Mouse (Mus musculus): Measurements from ENCODE around the gene Gm45837. TPM values are rescaled to one million over a fixed set of nuclear protein-coding genes. Genes with fewer than 3 reads are reported as not detected.
"Not testable (repeated sequence)": the region's sequence is repeated elsewhere in the genome, so short reads cannot be mapped to it uniquely, and the experiment has no call there.

Gm45837 gene
- polyA plus RNA-seq, 1 experiment from 2014 or later, result not detected

- Histone ChIP-seq H3K4me1 (replicated peaks; ENCODE audit: control insufficient read depth, insufficient read depth, low read length) (no peaks in the 10 kb centered on the region), H3K4me2 (replicated peaks; ENCODE audit: low read depth, low read length) (no peak overlapping the region), H3K36me3 (ENCODE audit: control insufficient read depth, insufficient read depth, low read length) (no peaks in the 10 kb centered on the region), H3K27ac (ENCODE audit: low read depth, low read length) (no peak overlapping the region), H3K9me3 (ENCODE audit: control insufficient read depth, low read length) (no peaks in the 10 kb centered on the region), H3K4me3 (ENCODE audit: low read depth, low read length) (no peak overlapping the region), H3K9ac (ENCODE audit: low read depth, low read length) (no peak overlapping the region), H3K27me3 (ENCODE audit: control insufficient read depth, insufficient read depth, low read length) (no peaks in the 10 kb centered on the region)
- ATAC-seq (ENCODE audit: low FRiP score) (no peak), DNase-seq (ENCODE audit: low spot score) (no peak)
- WGBS, result 77% methylated on average over 5 of the region's 5 CpGs
Measured at GRCm38 (mm10) chr7:101540684-101541083, 130.0 kb downstream of the Gm45837 start.

GRCm38 (mm10) chr7:101541132-101541531 is 130.4 kb downstream of the Gm45837 start:
- Histone ChIP-seq H3K36me3 (ENCODE audit: control insufficient read depth, insufficient read depth, low read length) (no peaks in the 10 kb centered on the region), H3K4me3 (ENCODE audit: low read depth, low read length) (no peak overlapping the region), H3K4me1 (replicated peaks; ENCODE audit: control insufficient read depth, insufficient read depth, low read length) (no peaks in the 10 kb centered on the region), H3K4me2 (replicated peaks; ENCODE audit: low read depth, low read length) (no peak overlapping the region), H3K9me3 (ENCODE audit: control insufficient read depth, low read length) (no peaks in the 10 kb centered on the region), H3K27me3 (ENCODE audit: control insufficient read depth, insufficient read depth, low read length) (no peaks in the 10 kb centered on the region), H3K9ac (ENCODE audit: low read depth, low read length) (no peak overlapping the region), H3K27ac (ENCODE audit: low read depth, low read length) (no peak overlapping the region)
- ATAC-seq (ENCODE audit: low FRiP score) (no peak), DNase-seq (ENCODE audit: low spot score) (peak; percentile 83)
- 8% methylated on average over 11 of the region's 11 CpGs for WGBS

GRCm38 (mm10) chr7:101541734-101542133 is 131.0 kb downstream of the Gm45837 start:
- no peak overlapping the region for H3K4me3 ChIP-seq (ENCODE audit: low read depth, low read length)
- H3K9me3 ChIP-seq (ENCODE audit: control insufficient read depth, low read length), result no peaks in the 10 kb centered on the region
- DNase-seq (ENCODE audit: low spot score) (no peak), ATAC-seq (ENCODE audit: low FRiP score) (no peak)
- no peak overlapping the region for H3K9ac ChIP-seq (ENCODE audit: low read depth, low read length)
- no peak overlapping the region for H3K4me2 ChIP-seq (replicated peaks; ENCODE audit: low read depth, low read length)
- H3K27ac ChIP-seq (ENCODE audit: low read depth, low read length), result no peak overlapping the region
- no peaks in the 10 kb centered on the region for H3K27me3 ChIP-seq (ENCODE audit: control insufficient read depth, insufficient read depth, low read length)
- no peaks in the 10 kb centered on the region for H3K36me3 ChIP-seq (ENCODE audit: control insufficient read depth, insufficient read depth, low read length)
- H3K4me1 ChIP-seq (replicated peaks; ENCODE audit: control insufficient read depth, insufficient read depth, low read length), result no peaks in the 10 kb centered on the region
- WGBS, result 76% methylated on average over 10 of the region's 10 CpGs

- no peak overlapping the region for H3K4me2 ChIP-seq (replicated peaks; ENCODE audit: low read depth, low read length)
- H3K4me1 ChIP-seq (replicated peaks; ENCODE audit: control insufficient read depth, insufficient read depth, low read length), result no peaks in the 10 kb centered on the region
- WGBS, result 89% methylated on average over 3 of the region's 3 CpGs
- no peaks in the 10 kb centered on the region for H3K36me3 ChIP-seq (ENCODE audit: control insufficient read depth, insufficient read depth, low read length)
- H3K9me3 ChIP-seq (ENCODE audit: control insufficient read depth, low read length), result no peaks in the 10 kb centered on the region
- H3K4me3 ChIP-seq (ENCODE audit: low read depth, low read length), result no peak overlapping the region
- H3K27ac ChIP-seq (ENCODE audit: low read depth, low read length), result no peak overlapping the region
- no peaks in the 10 kb centered on the region for H3K27me3 ChIP-seq (ENCODE audit: control insufficient read depth, insufficient read depth, low read length)
- no peak for ATAC-seq (ENCODE audit: low FRiP score)
- H3K9ac ChIP-seq (ENCODE audit: low read depth, low read length), result no peak overlapping the region
- no peak for DNase-seq (ENCODE audit: low spot score)
Measured at GRCm38 (mm10) chr7:101547651-101548050, 137.0 kb downstream of the Gm45837 start.

GRCm38 (mm10) chr7:101549266-101549665 is 138.6 kb downstream of the Gm45837 start:
- no peak for DNase-seq (ENCODE audit: low spot score)
- no peaks in the 10 kb centered on the region for H3K36me3 ChIP-seq (ENCODE audit: control insufficient read depth, insufficient read depth, low read length)
- 86% methylated on average over 3 of the region's 3 CpGs for WGBS
- ATAC-seq (ENCODE audit: low FRiP score), result no peak
- H3K27ac ChIP-seq (ENCODE audit: low read depth, low read length), result no peak overlapping the region
- H3K4me3 ChIP-seq (ENCODE audit: low read depth, low read length), result no peak overlapping the region
- no peaks in the 10 kb centered on the region for H3K4me1 ChIP-seq (replicated peaks; ENCODE audit: control insufficient read depth, insufficient read depth, low read length)
- no peaks in the 10 kb centered on the region for H3K27me3 ChIP-seq (ENCODE audit: control insufficient read depth, insufficient read depth, low read length)
- no peak overlapping the region for H3K9ac ChIP-seq (ENCODE audit: low read depth, low read length)
- no peak overlapping the region for H3K4me2 ChIP-seq (replicated peaks; ENCODE audit: low read depth, low read length)
- no peaks in the 10 kb centered on the region for H3K9me3 ChIP-seq (ENCODE audit: control insufficient read depth, low read length)

GRCm38 (mm10) chr7:101550686-101551485 is 140.2 kb downstream of the Gm45837 start:
- 73% methylated on average over 7 of the region's 7 CpGs for WGBS
- H3K4me3 ChIP-seq (ENCODE audit: low read depth, low read length), result no peak overlapping the region
- H3K4me1 ChIP-seq (replicated peaks; ENCODE audit: control insufficient read depth, insufficient read depth, low read length), result no peaks in the 10 kb centered on the region
- DNase-seq (ENCODE audit: low spot score), result no peak
- H3K9me3 ChIP-seq (ENCODE audit: control insufficient read depth, low read length), result no peaks in the 10 kb centered on the region
- ATAC-seq (ENCODE audit: low FRiP score), result no peak
- H3K27ac ChIP-seq (ENCODE audit: low read depth, low read length), result no peak overlapping the region
- H3K9ac ChIP-seq (ENCODE audit: low read depth, low read length), result no peak overlapping the region
- H3K36me3 ChIP-seq (ENCODE audit: control insufficient read depth, insufficient read depth, low read length), result no peaks in the 10 kb centered on the region
- no peaks in the 10 kb centered on the region for H3K27me3 ChIP-seq (ENCODE audit: control insufficient read depth, insufficient read depth, low read length)
- no peak overlapping the region for H3K4me2 ChIP-seq (replicated peaks; ENCODE audit: low read depth, low read length)

GRCm38 (mm10) chr7:101551530-101551929 is 140.8 kb downstream of the Gm45837 start:
- ATAC-seq (ENCODE audit: low FRiP score), result no peak
- no peak overlapping the region for H3K4me2 ChIP-seq (replicated peaks; ENCODE audit: low read depth, low read length)
- 96% methylated on average over 1 of the region's 1 CpGs for WGBS
- no peaks in the 10 kb centered on the region for H3K4me1 ChIP-seq (replicated peaks; ENCODE audit: control insufficient read depth, insufficient read depth, low read length)
- no peaks in the 10 kb centered on the region for H3K36me3 ChIP-seq (ENCODE audit: control insufficient read depth, insufficient read depth, low read length)
- no peak for DNase-seq (ENCODE audit: low spot score)
- H3K27me3 ChIP-seq (ENCODE audit: control insufficient read depth, insufficient read depth, low read length), result no peaks in the 10 kb centered on the region
- no peak overlapping the region for H3K9ac ChIP-seq (ENCODE audit: low read depth, low read length)
- no peak overlapping the region for H3K27ac ChIP-seq (ENCODE audit: low read depth, low read length)
- no peaks in the 10 kb centered on the region for H3K9me3 ChIP-seq (ENCODE audit: control insufficient read depth, low read length)
- no peak overlapping the region for H3K4me3 ChIP-seq (ENCODE audit: low read depth, low read length)

- not testable (repeated sequence) for H3K4me1 ChIP-seq (replicated peaks; ENCODE audit: control insufficient read depth, insufficient read depth, low read length); DNase-seq (ENCODE audit: low spot score); H3K9me3 ChIP-seq (ENCODE audit: control insufficient read depth, low read length); H3K4me3 ChIP-seq (ENCODE audit: low read depth, low read length); H3K4me2 ChIP-seq (replicated peaks; ENCODE audit: low read depth, low read length); H3K27ac ChIP-seq (ENCODE audit: low read depth, low read length); ATAC-seq (ENCODE audit: low FRiP score); H3K27me3 ChIP-seq (ENCODE audit: control insufficient read depth, insufficient read depth, low read length); H3K36me3 ChIP-seq (ENCODE audit: control insufficient read depth, insufficient read depth, low read length); H3K9ac ChIP-seq (ENCODE audit: low read depth, low read length)
- 90% methylated on average over 3 of the region's 3 CpGs for WGBS
Measured at GRCm38 (mm10) chr7:101555473-101555872, 144.8 kb downstream of the Gm45837 start.

- no peak for DNase-seq (ENCODE audit: low spot score)
Measured at GRCm38 (mm10) chr7:101557391-101557790, 146.7 kb downstream of the Gm45837 start.

More at GRCm38 (mm10) chr7:101557391-101557790, 146.7 kb downstream of the Gm45837 start:
- ATAC-seq (ENCODE audit: low FRiP score), result no peak
- Histone ChIP-seq H3K4me1 (replicated peaks; ENCODE audit: control insufficient read depth, insufficient read depth, low read length) (no peaks in the 10 kb centered on the region), H3K9ac (ENCODE audit: low read depth, low read length) (no peak overlapping the region), H3K4me2 (replicated peaks; ENCODE audit: low read depth, low read length) (no peak overlapping the region), H3K36me3 (ENCODE audit: control insufficient read depth, insufficient read depth, low read length) (no peaks in the 10 kb centered on the region), H3K27me3 (ENCODE audit: control insufficient read depth, insufficient read depth, low read length) (no peaks in the 10 kb centered on the region), H3K9me3 (ENCODE audit: control insufficient read depth, low read length) (no peaks in the 10 kb centered on the region), H3K4me3 (ENCODE audit: low read depth, low read length) (no peak overlapping the region), H3K27ac (ENCODE audit: low read depth, low read length) (no peak overlapping the region)
- 75% methylated on average over 1 of the region's 1 CpGs for WGBS
